Mouse (Mus musculus) spleen, postnatal 4 days (tissue): ENCODE data around the gene Klhl35.

Experiments
- DNase-seq, 2 experiments: peaks; one replicate each; pipeline ENCODE4 v3.0.0; 2022; ENCODE audit warnings: low spot score in 2 of 2

Gene Klhl35

DNA sequence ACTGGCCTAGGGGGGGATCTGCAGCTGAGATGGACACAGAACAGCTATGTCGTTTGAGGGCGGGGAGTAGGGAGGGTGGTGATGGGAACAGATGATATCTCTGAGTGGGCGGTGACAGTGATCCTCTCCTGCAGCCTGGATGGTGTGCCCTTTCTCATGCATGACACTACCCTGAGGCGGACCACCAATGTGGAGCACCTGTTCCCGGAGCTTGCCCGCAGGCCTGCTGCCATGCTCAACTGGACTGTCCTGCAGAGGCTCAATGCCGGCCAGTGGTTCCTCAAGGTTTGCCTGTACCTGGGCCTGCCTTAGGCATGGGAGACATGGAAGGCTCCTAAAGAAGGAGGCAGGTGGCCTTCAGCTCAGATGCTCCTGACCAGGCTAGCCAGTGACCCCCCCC lies 12.9 kb upstream of the Klhl35 start:
- no peak for DNase-seq

GRCm38 (mm10) chr7:99454044-99454443 lies 11.8 kb upstream of the Klhl35 start:
- no peak for DNase-seq

- DNase-seq: no peak
Observed at GRCm38 (mm10) chr7:99458849-99459248, 7.0 kb upstream of the Klhl35 start.

DNA sequence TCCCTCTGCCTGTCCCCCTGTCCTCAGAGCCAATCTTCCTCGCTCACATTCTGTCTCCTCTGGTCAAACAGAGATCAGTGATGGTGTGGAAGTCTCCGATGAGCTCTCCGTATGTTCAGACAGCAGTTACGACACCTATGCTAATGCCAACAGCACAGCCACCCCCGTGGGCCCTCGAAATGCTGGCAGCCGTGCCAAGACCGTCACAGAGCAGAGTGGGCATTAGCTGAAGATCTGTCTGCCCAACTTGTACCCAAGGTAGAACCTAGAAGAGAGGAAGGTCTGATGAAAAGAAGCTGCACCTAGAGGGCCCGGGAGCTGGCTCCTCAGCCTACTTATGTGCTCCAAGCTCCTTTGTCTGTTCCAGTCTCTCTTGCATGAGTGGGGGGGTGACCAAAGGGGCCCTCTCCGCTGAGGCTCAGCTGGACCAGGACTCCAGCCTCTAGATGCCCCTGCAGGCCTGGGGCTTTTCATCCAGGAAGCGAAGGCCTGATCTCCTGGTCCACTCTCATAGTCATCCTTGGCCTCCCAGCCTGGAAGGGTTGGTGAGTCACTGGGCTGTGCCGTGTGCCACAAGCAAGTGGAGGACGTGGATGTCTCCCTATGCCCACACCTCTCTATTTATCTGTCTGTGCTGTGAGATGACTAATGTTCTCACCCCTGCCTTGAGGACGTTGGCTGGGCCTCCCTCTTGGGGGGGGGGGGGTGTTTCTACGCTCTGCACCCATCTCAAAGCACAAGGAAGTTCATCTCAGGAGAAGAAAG lies 5.7 kb upstream of the Klhl35 start:
- no peak for DNase-seq

DNA sequence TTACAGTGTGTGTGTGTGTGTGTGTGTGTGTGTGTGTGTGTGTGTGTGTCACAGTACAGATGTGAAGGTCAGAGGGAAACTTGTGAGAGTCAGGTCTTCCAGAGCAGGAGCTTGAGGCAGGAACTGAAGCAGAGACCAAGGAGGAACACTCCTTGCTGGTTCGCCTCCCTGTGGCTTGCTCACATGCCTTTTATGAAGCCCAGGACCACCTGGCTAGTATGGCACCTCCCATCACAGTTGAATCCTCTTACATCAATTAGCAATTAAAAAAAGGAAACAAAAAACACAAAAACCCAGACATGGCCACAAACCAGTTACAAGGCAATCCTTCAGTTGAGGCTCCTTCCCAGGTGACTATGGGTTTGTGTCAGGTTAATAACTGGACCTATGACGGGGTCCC lies 2.7 kb upstream of the Klhl35 start:
- no peak for DNase-seq

GRCm38 (mm10) chr7:99467916-99468282 lies 2.1 kb downstream of the Klhl35 start:
- DNase-seq: no peak

DNA sequence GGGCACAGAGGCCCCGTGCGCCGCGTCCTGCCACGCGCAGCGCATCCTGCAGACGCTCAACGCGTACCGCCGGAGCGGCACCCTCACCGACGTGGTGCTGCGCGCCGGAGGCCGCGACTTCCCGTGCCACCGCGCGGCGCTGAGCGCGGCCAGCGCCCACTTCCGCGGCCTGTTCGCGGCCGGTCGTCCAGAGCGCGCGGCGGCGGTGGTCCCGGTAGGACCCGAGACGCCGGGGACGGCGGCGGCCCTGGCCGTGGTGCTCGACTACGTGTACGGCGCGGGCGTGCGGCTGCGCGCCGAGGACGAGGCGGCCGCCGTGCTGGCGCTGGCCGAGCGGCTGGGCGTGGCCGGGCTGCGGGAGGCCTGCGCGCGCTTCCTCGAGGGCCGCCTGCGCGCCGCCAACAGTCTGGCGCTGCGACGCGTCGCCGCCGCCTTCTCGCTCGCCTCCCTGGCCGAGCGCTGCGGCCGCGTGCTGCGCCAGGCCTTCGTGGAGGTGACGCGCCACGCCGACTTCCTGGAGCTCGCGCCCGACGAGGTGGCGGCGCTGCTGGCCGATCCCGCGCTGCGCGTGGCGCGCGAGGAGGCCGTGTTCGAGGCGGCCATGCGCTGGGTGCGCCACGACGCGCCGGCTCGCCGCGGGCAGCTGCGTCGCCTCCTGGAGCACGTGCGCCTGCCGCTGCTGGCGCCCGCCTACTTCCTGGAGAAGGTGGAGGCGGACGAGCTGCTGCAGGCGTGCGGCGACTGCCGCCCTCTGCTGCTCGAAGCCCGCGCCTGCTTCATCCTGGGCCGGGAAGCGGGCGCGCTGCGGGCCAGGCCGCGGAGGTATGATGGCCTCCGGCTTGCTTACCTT lies 2.7 kb downstream of the Klhl35 start:
- DNase-seq: peak; percentile 58 to 79

GRCm38 (mm10) chr7:99469680-99470405 lies 4.0 kb downstream of the Klhl35 start:
- no peak for DNase-seq

- no peak for DNase-seq
Observed at GRCm38 (mm10) chr7:99471578-99471977, 5.8 kb downstream of the Klhl35 start.

DNA sequence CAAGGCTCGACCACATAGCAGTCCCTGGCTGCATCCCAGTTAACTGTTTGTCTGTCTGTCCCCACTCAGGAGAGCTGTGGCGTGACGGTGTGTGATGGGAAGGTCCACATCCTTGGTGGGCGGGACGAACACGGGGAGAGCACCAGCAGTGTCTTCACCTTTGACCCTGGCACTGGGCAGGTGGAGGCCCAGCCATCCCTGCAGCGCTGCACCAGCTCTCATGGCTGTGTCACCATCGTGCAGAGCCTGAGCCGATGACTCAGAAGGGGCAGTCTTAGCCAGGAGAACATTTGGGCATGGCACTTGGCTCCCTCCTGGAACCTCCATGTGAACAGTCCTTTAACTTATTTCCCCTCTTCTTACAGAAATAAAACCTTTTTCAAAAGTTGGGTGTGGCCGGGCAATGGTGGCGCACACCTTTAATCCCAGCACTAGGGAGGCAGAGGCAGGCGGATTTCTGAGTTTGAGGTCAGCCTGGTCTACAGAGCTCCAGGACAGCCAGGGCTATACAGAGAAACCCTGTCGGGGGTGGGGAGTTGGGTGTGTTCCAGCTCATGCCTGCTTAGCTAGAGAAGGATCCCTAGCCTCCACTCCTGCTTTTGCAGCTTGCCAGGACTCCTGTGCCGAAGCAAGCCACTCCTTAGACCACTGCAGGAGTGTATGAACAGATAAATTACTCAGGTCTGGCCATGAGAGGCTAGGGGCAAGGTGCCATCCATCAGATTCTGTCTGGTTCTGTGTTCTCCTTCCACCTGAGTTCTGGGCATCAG lies 8.0 kb downstream of the Klhl35 start:
- peak in 1 of 2 experiments; percentile 31 for DNase-seq

DNA sequence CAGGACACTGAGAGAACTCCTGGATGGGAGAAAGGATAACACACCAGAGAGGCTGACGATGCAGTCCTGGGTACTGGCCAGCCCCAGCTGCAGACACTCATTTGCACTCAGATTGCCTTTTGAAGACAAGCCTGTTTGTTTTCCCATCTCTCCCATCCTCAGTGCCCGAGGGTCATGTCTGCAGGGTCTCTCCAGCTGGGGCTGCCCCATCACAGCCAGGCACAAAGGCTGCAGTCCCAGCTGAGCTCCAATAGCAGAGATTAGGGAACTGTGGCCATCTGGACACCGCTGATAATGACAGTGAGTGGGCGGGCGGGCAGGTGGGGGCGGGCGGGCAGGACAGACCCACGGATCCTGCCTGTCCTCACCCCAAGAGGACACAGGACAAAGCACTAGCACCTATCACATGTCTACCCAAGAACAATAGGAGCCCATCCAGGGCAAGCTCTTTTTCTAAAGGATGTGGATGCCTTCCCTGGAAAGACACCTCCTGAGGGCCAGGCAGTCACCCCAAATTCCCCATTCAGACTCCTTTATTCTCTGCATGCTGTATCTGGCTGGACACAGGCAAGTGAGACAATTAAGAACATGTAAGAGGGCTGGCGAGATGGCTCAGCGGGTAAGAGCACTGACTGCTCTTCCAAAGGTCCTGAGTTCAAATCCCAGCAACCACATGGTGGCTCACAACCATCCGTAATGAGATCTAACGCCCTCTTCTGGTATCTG lies 9.2 kb downstream of the Klhl35 start:
- DNase-seq: peak; percentile 45 to 69

- no peak for DNase-seq
Observed at GRCm38 (mm10) chr7:99475562-99475911, 9.7 kb downstream of the Klhl35 start.

DNA sequence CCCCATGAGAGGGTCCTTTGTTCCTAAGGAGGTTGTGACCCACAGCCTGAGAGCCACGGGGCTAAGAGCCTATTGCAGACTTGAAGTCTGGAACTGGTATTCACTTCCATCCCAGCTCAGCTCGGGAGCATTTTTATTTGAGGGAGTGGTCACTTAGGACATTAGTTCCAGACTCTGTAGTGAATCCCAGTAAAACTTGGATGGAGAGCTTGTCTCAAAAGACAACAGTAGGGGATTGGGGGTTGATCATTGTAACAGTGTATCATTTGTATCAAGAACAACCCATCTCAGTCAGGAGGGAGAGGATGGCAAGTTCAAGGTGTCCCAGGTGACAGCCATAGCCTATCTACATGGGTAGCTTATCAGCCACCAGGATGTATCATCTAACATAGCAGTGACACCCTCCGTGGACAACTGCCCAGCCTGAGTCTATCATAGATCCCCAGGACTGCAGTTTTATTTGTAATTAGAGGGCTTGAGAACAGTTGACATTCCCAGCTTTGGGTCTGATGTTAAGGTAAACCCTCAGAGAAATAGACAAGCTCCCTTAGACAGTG lies 10.8 kb downstream of the Klhl35 start:
- DNase-seq: no peak

DNA sequence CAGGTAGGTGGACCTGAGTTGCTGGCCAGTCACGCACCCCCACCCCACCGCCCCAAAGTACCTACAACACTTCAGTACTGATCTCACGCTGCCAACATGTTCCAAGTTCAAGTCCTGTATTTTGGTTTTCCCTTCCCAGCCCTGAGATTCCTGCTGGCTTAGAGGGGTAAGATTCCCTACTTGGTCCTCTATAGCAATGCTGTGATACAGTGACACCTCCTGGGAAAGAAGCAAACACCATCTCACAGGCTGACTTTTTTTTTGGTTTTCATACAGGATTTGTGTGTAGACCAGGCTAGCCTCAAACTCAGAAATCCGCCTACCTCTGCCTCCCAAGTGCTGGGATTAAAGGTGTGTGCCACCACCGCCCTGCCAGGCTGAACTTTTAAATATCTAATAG lies 11.4 kb downstream of the Klhl35 start:
- no peak for DNase-seq

- DNase-seq: no peak
Observed at GRCm38 (mm10) chr7:99482637-99483036, 16.8 kb downstream of the Klhl35 start.

GRCm38 (mm10) chr7:99483271-99483923 lies 17.6 kb downstream of the Klhl35 start, which contains the start of gene Rps3:
TSS of gene Rps3 (minus strand) at chr7:99483738.
- peak; percentile 92 to 95 for DNase-seq

- no peak for DNase-seq
Observed at GRCm38 (mm10) chr7:99483924-99484319, 18.1 kb downstream of the Klhl35 start.

DNA sequence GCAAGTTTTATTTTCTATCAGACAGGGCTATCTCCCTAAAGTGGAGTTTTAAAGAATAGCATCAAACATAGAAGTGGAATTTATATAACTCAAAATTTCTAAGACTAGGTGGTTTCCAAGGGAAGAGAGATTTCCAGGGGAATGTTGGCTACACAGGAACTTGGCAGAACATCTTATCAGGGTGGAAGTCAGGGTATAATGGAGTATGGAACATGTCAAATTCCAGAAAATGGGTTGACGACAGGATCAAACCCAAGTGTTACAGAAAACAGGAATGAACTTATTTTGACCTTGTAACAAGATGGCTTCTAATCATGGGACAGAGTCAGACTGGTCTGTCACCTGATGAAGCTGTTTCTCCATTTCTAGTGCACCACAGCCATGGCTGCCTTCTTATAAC lies 18.9 kb downstream of the Klhl35 start:
- no peak for DNase-seq

DNA sequence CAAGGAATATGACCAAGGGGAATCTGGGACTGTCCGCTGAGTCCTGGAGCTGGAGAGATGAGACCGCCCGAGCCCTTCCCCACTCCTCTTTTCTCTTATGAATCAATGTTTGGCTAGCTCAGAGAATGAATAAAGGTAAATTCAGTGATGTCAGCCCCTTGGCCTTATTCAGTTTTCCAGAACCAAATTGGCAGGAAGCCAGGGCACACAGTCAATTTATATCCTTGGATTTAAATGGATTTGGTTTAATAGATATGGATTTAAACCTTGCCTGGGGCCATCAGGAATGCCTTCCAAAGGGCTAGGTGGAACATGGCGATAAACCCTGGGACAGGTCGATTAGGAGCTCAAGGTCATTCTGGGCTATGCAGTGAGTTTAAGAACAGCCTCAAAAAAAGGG lies 23.9 kb downstream of the Klhl35 start:
- DNase-seq: no peak

GRCm38 (mm10) chr7:99499128-99499527 lies 33.3 kb downstream of the Klhl35 start:
- DNase-seq: no peak
